Mouse (Mus musculus) erythroblast, embryonic 14.5 days (primary cell): ENCODE data around the gene Scp2.

Experiments
- GATA1 ChIP-seq: IDR thresholded peaks from 2 replicates; pipeline ENCODE4 v1.6.1; 2012; ENCODE audit warnings: low read length, inconsistent platforms, mixed read lengths
- TAL1 ChIP-seq: IDR thresholded peaks from 3 replicates; pipeline ENCODE4 v1.6.1; 2012; ENCODE audit warnings: low read length, inconsistent platforms, mixed read lengths

GRCm38 (mm10) chr4:108046136-108046535, 98.7 kb downstream of the Scp2 start:
- TF ChIP-seq GATA1, result no peak
- no peak for TF ChIP-seq TAL1
